Mouse (Mus musculus): ENCODE data around the gene Mast4. TPM values are rescaled to one million over a fixed set of nuclear protein-coding genes. Genes with fewer than 3 reads are reported as not detected.
A peak's percentile ranks its signal among the peaks of the same experiment; 100 is the strongest.

The Mast4 gene
- total and polyA plus RNA-seq, 3 experiments = 2.7 to 7.0 TPM; not detected in 1

GRCm38 (mm10) chr13:102906004-102906660 is 428.2 kb downstream of the Mast4 start:
- Histone ChIP-seq H3K9me3 (replicated peaks; ENCODE audit: insufficient read depth, low read length) (no peaks in the 10 kb centered on the region), H3K4me3 (ENCODE audit: control insufficient read depth in 1 of 2, insufficient read depth in 1 of 2, low read depth in 2 of 2, low read length in 2 of 2) (peak overlapping the region; percentile 87 to 93), H3K27me3 (ENCODE audit: control insufficient read depth in 1 of 2, insufficient read depth in 2 of 2, low read length in 2 of 2) (no peaks in the 10 kb centered on the region), H3K36me3 (ENCODE audit: control insufficient read depth in 1 of 2, insufficient read depth in 2 of 2, low read length in 2 of 2) (peaks cover 0 to 8% of the 10 kb centered on the region in 2 experiments; a peak in 2 of 4 replicates), H3K4me1 (ENCODE audit: control insufficient read depth in 1 of 2, insufficient read depth in 2 of 2, low read length in 2 of 2) (peaks cover 0 to 5% of the 10 kb centered on the region in 2 experiments; a peak in 1 of 4 replicates), H3K79me2 (ENCODE audit: control insufficient read depth, insufficient read depth, low read length, poor library complexity) (peaks cover 26% of the 10 kb centered on the region), H3K9ac (ENCODE audit: control insufficient read depth, low read depth, low read length, poor library complexity, severe bottlenecking) (peak overlapping the region; percentile 84), H3K27ac (ENCODE audit: control insufficient read depth, low read depth, low read length) (peak overlapping the region; percentile 91)
- DNase-seq (ENCODE audit: low read depth, low spot score) = peak; percentile 94
- TF ChIP-seq HCFC1 (IDR thresholded peaks at IDR 0.05; ENCODE audit: low read depth, low read length) (peak; percentile 72), TAL1 (IDR thresholded peaks at IDR 0.05; ENCODE audit: low read length) (no peak), GATA1 (IDR thresholded peaks at IDR 0.05; ENCODE audit: low read depth, low read length) (peak; percentile 88), POLR2A (IDR thresholded peaks at IDR 0.05; ENCODE audit: control insufficient read depth in 1 of 2, insufficient read depth in 1 of 2, low read depth in 1 of 2, low read length in 2 of 2, poor library complexity in 1 of 2) (peak; percentile 8 to 80; a peak in 3 of 4 replicates), MXI1 (IDR thresholded peaks at IDR 0.05; ENCODE audit: low read depth, low read length) (peak; percentile 82), CHD1 (IDR thresholded peaks at IDR 0.05; ENCODE audit: low read depth, low read length) (peak; percentile 98), ELF1 (IDR thresholded peaks at IDR 0.05; ENCODE audit: low read depth, low read length) (peak; percentile 70), TCF12 (IDR thresholded peaks at IDR 0.05; ENCODE audit: low read depth, low read length) (peak; percentile 66), SIN3A (IDR thresholded peaks at IDR 0.05; ENCODE audit: low read length) (peak; percentile 92), MAZ (IDR thresholded peaks at IDR 0.05; ENCODE audit: low read depth, low read length) (0 out of 2 replicates have a peak, but pooled peaks have one; percentile 75), MEF2A (IDR thresholded peaks at IDR 0.05; ENCODE audit: extremely low read depth, insufficient replicate concordance, low read depth, low read length, poor library complexity, severe bottlenecking) (peak; percentile 80; the same call in 1 of the 2 replicates), CTCF (IDR thresholded peaks at IDR 0.05 in 2 of 3, conservative IDR thresholded peaks at IDR 0.05 in 1 of 3; ENCODE audit: control insufficient read depth in 1 of 3, insufficient read depth in 1 of 3, low read depth in 2 of 3, low read length in 3 of 3, poor library complexity in 1 of 3, severe bottlenecking in 1 of 3) (no peak), MAX (IDR thresholded peaks at IDR 0.05; ENCODE audit: low read length) (no peak), EP300 (IDR thresholded peaks at IDR 0.05; ENCODE audit: low read depth in 1 of 2, low read length in 2 of 2) (peak in 1 of 2 experiments; percentile 59; a peak in 2 of 4 replicates), NELFE (IDR thresholded peaks at IDR 0.05; ENCODE audit: low read depth, low read length) (peak; percentile 68), KAT2A (conservative IDR thresholded peaks at IDR 0.05; ENCODE audit: low read depth, low read length) (peak; percentile 49), MYC (IDR thresholded peaks at IDR 0.05; ENCODE audit: low read depth, low read length) (peak; percentile 52), MYB (IDR thresholded peaks at IDR 0.05; ENCODE audit: low read depth, low read length) (no peak; the same call in none of the 2 replicates), USF2 (IDR thresholded peaks at IDR 0.05; ENCODE audit: borderline replicate concordance in 1 of 2, insufficient read depth in 1 of 2, low read depth in 1 of 2, low read length in 2 of 2) (no peak), ETS1 (IDR thresholded peaks at IDR 0.05; ENCODE audit: low read depth, low read length) (peak; percentile 90), RAD21 (IDR thresholded peaks at IDR 0.05; ENCODE audit: low read depth, low read length) (no peak), POLR2AphosphoS5 (IDR thresholded peaks at IDR 0.05; ENCODE audit: borderline replicate concordance, low read depth, low read length) (no peak), NRF1 (IDR thresholded peaks at IDR 0.05; ENCODE audit: insufficient read depth, low read depth, low read length, poor library complexity, severe bottlenecking) (peak; percentile 58; the same call in 1 of the 2 replicates), ZMIZ1 (IDR thresholded peaks at IDR 0.05; ENCODE audit: low read depth, low read length) (peak; percentile 34; the same call in 1 of the 2 replicates), TBP (IDR thresholded peaks at IDR 0.05; ENCODE audit: low read depth, low read length) (peak; percentile 85), ZNF384 (IDR thresholded peaks at IDR 0.05; ENCODE audit: low read depth, low read length) (peak; percentile 97)

All from MEL (cell line).